Mouse (Mus musculus) Patski (cell line): ENCODE measurements around the gene Nav1. TPM values are rescaled to one million over a fixed set of nuclear protein-coding genes. Genes with fewer than 3 reads are reported as not detected.

Source experiments
- ATAC-seq: fragments of 100-300 bp; one replicate; pipeline ENCODE4 v1.8.0; 2021
- CTCF ChIA-PET: fragments of 350-600 bp; sonication (Branson Sonifier 250); formaldehyde crosslinking; loops from one replicate; lab custom pipeline; 2022; ENCODE audit warnings: inconsistent platforms; lab: Charles Lee
- POLR2A ChIA-PET: fragments of 350-600 bp; sonication (Branson Sonifier 250); formaldehyde crosslinking; loops from one replicate; lab custom pipeline; 2022; ENCODE audit warnings: antibody characterized with exemption, inconsistent platforms; lab: Charles Lee
- DNase-seq: peaks from one replicate; pipeline ENCODE4 v3.0.0-alpha.2; 2011; ENCODE audit warnings: low read depth, low spot score
- H3K27me3 ChIP-seq: fragments of 371-371 bp; one replicate; pipeline ENCODE4 v1.5.1; 2021
- CTCF ChIP-seq: fragments of 100-300 bp; IDR thresholded peaks from one replicate; pipeline ENCODE4 v1.5.1; 2021
- in situ Hi-C: fragments of 300-500 bp; cut with MboI; formaldehyde crosslinking; loops from 3 replicates; pipeline ENCODE4 v1.11.1; 2018; ENCODE audit warnings: low pct_unique_long_range_greater_than_20kb, mixed read lengths
- polyA plus RNA-seq: library from polyadenylated mRNA; unstranded; gene quantifications from one replicate; pipeline ENCODE4 v1.2.3, GENCODE M21; 2021

Gene Nav1
- polyA plus RNA-seq, 1 experiment from 2014 or later = 22.1 TPM

DNA sequence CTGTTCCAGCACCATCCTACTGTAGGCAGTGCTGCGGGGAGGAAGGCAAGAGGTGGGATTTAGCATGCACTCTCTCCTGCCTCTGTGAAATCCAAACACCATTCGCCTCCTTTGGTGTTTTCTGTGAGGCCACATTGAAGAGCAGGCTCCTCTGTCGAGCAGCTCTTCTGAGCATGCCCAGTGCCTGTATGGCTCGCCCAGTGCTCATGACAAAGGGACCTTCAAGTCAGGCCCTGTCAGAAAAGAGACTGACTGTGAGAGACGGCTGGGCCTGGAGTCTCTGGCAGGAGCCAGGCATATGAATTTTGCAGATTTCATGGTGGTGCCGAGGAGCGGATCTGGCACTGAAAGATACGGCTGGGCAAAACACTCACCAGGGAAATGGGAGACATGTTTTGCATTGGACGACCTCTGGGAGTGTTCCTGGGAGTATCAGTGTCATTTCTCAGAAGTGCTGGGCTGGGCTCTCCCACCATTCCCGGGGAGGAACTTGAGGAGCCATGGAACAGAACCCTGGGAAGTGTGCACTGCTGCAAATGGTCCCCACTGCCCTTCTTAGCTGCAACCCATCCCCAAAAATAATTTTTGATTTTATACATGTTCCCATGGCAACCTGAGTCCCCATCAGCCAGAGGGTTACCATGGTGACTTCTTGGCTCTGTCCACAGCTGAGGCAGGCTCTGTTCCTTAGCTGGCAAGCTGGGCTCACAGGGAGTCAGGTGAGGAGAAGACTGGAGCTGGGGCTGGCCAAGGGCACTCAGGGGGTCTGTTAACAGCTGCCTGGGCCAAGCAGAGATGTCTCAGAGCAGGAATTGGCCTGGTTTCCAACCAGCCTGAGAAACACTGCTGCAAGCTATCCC, 42.2 kb downstream of the Nav1 start:
- in situ Hi-C loops = no loop called here
- ChIA-PET POLR2A (interaction anchor here (0.6 to 0.9 kb wide), 2 partner anchors 11 to 12 kb away, joined by 3 to 4 read pairs; no protein-coding TSS in a partner anchor), CTCF (interaction anchor here (1.2 kb wide), 1 partner anchor 18 kb away, joined by 4 read pairs; no protein-coding TSS in a partner anchor)
- ATAC-seq = no peak
- no peak for TF ChIP-seq CTCF
- no peak for DNase-seq
- H3K27me3 ChIP-seq = no peaks in the 10 kb centered on the region

DNA sequence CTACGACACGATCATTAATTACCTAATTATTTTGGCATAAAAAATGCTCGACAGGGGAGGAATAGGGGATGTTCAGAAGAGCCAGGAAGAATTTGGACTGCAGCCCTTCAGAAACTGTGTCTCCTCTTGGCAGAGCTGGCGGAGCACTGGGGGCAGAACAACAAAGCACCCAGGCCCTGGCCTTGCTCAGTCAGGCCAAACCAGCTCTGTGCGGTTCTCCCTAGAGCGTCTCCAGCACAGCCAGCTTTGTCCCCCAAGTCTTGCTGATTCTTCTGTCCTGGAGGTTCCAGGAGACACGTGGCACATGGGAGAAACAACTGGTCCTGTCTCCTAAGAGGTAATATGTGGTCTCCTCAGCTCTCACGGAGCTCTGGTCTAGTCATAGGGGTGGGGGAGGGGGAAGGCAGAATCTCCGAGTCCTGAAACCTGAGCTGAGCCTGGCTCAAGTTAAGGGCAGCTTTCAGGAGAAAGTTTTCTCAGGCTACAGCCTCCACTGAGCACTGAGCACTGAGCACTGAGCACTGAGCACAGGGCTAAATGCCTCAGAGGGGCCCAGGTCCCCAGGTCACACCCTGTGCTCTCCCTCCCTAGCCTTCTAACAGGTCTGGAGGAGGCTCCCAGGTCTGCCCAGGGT, 43.2 kb downstream of the Nav1 start:
- no peak for TF ChIP-seq CTCF
- in situ Hi-C loops = no loop called here
- H3K27me3 ChIP-seq = no peaks in the 10 kb centered on the region
- ATAC-seq = no peak
- no peak for DNase-seq
- CTCF ChIA-PET = interaction anchor here (0.8 to 1.7 kb wide), 4 partner anchors 19 to 135 kb away, joined by 4 to 5 read pairs (median 4); no protein-coding TSS in a partner anchor
- POLR2A ChIA-PET = no interaction called here

DNA sequence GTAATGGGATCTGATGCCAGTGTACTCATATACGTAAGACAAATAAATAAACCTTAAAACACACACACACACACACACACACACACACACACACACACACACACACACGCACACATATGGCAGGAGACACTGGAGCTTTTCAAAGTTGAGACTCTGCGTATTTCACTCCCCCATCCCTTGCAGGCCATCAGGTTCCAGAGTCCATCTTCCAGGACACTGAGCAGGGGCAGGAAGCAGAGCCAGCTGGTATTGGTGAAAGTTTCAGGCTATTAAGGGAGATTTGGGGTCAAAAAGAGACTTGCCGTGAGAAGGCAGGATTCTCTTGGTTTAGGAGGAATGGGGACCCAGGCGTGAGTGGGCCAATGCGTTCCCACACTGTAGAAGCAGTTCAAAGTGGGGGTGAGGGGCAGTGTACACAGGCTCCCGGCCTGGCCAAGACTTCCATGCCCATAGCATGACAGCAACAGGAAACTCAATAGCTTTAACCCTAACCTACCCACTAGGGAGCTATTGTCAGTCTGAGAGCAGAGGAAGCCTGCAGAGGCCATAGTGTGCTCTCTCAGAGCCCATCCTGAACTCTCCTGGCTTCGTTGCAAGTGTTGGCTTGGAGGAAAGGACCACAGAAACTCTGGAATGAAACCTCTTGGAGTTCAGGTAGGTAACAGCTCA, 44.0 kb downstream of the Nav1 start:
- ChIA-PET POLR2A (no interaction called here), CTCF (interaction anchor here (0.8 to 1.7 kb wide), 4 partner anchors 19 to 136 kb away, joined by 4 to 5 read pairs (median 4); no protein-coding TSS in a partner anchor)
- DNase-seq = no peak
- in situ Hi-C loops = no loop called here
- no peaks in the 10 kb centered on the region for H3K27me3 ChIP-seq
- ATAC-seq = no peak
- TF ChIP-seq CTCF = no peak

DNA sequence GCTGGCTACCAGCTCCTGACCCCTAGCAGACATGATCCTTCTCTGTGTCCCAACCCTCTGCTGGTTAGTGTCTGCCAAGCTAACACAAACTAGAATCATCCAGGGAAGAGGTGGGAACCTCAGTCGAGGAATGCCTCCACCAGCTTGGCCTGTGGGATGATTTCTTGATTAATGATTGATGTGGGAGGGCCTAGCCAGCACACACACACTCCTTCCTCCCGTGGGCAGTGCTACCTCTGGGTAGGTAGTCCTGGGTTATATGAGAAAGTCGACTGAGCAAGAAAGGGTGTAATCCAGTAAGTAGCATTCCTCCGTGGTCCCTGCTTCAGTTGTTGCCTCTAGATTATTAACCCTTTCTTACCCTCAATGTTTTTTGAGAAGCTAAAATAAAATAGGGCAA, 45.0 kb downstream of the Nav1 start:
- TF ChIP-seq CTCF = no peak
- ChIA-PET POLR2A (interaction anchor here (0.7 kb wide), 1 partner anchor 22 kb away, joined by 3 read pairs; no protein-coding TSS in a partner anchor), CTCF (no interaction called here)
- no peaks in the 10 kb centered on the region for H3K27me3 ChIP-seq
- DNase-seq = no peak
- in situ Hi-C loops = no loop called here
- ATAC-seq = peak; percentile 37

DNA sequence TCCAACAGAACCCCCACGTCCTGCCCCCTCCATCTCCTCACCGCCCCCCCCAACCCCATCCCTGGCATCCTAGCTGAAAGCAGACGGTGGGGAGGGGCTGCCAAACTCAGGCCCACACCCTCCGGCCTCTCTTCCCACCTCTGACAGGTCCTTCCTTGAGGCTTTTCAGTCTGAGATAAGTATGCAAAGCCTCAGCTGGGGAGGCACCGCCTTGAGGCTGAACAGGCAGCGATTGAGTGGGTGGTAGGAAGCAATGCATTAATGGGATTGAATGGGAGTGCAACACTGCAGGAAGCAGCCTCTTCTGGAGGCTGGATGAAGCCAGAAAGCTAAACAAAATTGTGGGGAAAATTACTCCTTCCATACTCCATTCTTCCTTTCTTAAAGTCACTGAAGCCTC, 45.8 kb downstream of the Nav1 start:
- DNase-seq (no peak), ATAC-seq (no peak)
- POLR2A ChIA-PET = no interaction called here
- no peak for TF ChIP-seq CTCF
- no peaks in the 10 kb centered on the region for H3K27me3 ChIP-seq
- CTCF ChIA-PET = no interaction called here
- in situ Hi-C loops = no loop called here

DNA sequence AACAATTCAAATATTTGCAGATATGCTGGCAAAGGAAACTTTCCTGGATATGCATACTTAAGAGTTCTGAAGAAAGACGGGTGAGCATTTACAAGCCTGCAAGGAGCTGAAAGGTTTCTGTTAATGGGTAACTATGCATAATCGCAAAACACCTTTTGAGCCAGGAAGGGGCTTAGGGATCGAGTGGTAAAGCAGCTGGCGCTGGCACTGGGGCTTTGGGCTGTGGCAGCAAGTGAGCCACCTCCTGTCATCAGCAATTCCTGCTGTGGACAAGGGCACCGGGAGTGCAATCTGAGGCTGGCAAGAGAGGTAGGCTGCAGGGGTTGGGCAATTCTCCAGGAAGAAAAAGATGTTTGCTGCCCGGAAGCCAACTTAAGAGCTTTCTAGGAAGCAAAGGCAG, 49.1 kb downstream of the Nav1 start:
- POLR2A ChIA-PET = interaction anchor here (1.4 kb wide), 1 partner anchor 9 kb away, joined by 5 read pairs; no protein-coding TSS in a partner anchor
- no peak for DNase-seq

DNA sequence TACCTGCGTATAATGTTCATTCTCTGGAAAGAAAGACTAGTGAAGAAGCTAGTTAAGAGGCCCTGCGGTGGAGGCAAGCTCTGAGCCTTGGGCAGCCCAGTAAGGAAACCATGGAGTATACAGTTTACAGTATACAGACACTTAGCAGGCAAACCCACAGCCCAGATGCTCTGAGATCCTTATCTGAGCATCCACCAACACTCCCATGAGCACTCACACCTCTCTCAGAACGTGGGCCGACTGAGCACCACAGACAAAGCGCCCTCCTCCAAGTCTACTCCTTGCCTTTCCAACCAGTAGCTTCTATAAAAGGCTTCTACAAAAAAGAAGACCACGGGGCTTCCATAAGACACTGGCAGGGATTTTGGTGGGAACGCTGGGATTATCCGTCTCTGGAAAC, 51.2 kb downstream of the Nav1 start:
- no peaks in the 10 kb centered on the region for H3K27me3 ChIP-seq
- TF ChIP-seq CTCF = no peak
- ChIA-PET POLR2A (no interaction called here), CTCF (interaction anchor here (3.0 kb wide), 1 partner anchor 11 kb away, joined by 15 read pairs; no protein-coding TSS in a partner anchor)
- DNase-seq (no peak), ATAC-seq (no peak)
- in situ Hi-C loops = no loop called here

More for the DNA sequence above, 49.1 kb downstream of the Nav1 start:
- CTCF ChIA-PET = interaction anchor here (0.9 to 1.8 kb wide), 4 partner anchors 104 to 170 kb away, joined by 3 to 4 read pairs (median 4); no protein-coding TSS in a partner anchor
- in situ Hi-C loops = no loop called here
- TF ChIP-seq CTCF = no peak
- peak; percentile 18 for ATAC-seq
- no peaks in the 10 kb centered on the region for H3K27me3 ChIP-seq

DNA sequence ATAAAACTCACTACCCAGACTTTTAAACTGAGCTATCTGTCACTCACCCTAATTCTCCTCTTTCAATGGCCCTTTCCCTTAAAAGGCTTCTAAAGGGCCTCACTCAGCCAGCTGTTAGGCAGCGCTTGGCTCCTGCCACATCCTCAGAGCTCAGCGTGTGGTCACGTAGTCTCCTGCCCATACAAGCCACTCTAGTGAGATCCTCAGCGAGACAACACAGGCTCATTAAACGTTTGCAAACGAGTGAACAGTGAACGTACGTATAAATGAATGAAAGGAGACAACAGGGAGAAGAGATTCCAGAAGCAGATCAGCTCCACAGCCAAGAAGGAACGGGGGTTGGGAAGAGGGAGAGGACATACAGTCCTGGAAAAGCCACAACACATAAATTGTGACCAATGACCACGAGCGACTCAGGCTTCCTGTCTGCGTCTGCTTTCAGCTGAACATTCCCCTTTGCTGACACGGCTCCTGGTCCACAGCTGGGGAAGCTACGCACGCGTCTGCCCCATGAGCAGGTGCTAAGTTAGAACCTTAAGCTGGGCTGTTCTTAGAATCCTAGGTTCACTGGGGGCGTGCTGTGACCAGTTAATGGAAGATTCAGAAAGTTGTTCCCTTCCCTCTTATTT, 52.3 kb downstream of the Nav1 start:
- ATAC-seq = no peak
- CTCF ChIA-PET = interaction anchor here (3.0 kb wide), 1 partner anchor 10 kb away, joined by 15 read pairs; no protein-coding TSS in a partner anchor
- TF ChIP-seq CTCF = no peak
- no peaks in the 10 kb centered on the region for H3K27me3 ChIP-seq
- no peak for DNase-seq
- in situ Hi-C loops = no loop called here
- POLR2A ChIA-PET = interaction anchor here (0.6 kb wide), 1 partner anchor 98 kb away, joined by 3 read pairs; no protein-coding TSS in a partner anchor

DNA sequence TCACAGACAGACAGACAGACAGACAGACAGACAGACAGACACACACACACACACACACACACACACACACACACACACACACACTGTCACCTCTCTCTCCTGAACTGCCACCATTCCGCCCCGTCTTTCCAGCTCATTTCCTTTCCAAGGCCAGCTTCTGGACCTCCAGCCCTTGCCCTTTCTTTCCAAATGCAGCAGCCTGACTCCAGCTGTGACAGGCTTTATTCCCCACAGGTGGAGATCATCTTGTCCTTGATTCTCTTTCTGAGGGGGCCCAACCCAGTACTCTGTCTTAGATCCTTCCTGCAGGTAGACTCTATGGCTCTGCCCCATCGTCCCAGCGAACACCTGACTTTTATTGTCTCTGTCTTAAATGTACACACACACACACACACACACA, 53.5 kb downstream of the Nav1 start:
- ChIA-PET CTCF (interaction anchor here (3.0 kb wide), 1 partner anchor 8 kb away, joined by 15 read pairs; no protein-coding TSS in a partner anchor), POLR2A (no interaction called here)
- no peak for DNase-seq
- no peak for ATAC-seq
- in situ Hi-C loops = no loop called here
- H3K27me3 ChIP-seq = no peaks in the 10 kb centered on the region
- TF ChIP-seq CTCF = no peak
